Mouse (Mus musculus): ENCODE data around the gene Per1.

Per1 gene

GRCm38 (mm10) chr11:69114621-69115020, 19.6 kb downstream of the Per1 start:
- DNase-seq (ENCODE audit: low spot score in 2 of 2) = no peak

DNA sequence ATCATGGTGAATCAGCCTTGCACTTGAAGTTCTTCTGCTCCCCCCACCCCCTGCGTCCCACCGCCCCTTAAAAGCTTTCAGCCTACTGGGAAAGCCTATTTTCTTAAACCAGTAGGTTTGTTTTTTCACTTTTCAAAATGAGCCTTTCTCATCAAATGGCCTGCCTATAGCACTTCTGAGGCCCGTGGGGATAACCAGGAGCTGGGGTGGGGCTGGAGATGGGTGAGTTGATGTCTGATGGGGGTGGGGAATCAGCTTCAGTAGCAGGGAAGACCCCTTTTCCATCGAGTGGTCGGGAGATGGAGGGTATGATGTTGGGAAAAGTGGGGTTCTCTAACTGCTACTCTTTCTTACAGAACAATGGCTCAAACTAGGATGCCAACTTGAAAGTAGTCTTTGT, 21.8 kb downstream of the Per1 start:
- DNase-seq (ENCODE audit: low spot score in 2 of 2) = no peak

- DNase-seq (ENCODE audit: low spot score in 2 of 2) = peak; percentile 57 to 60
Observed at GRCm38 (mm10) chr11:69117737-69118695, 23.0 kb downstream of the Per1 start.

- peak; percentile 88 to 90 for DNase-seq (ENCODE audit: low spot score in 2 of 2)
Observed at GRCm38 (mm10) chr11:69118765-69119164, 23.7 kb downstream of the Per1 start.

GRCm38 (mm10) chr11:69119446-69120155, 24.6 kb downstream of the Per1 start:
- no peak for DNase-seq (ENCODE audit: low spot score in 2 of 2)

DNA sequence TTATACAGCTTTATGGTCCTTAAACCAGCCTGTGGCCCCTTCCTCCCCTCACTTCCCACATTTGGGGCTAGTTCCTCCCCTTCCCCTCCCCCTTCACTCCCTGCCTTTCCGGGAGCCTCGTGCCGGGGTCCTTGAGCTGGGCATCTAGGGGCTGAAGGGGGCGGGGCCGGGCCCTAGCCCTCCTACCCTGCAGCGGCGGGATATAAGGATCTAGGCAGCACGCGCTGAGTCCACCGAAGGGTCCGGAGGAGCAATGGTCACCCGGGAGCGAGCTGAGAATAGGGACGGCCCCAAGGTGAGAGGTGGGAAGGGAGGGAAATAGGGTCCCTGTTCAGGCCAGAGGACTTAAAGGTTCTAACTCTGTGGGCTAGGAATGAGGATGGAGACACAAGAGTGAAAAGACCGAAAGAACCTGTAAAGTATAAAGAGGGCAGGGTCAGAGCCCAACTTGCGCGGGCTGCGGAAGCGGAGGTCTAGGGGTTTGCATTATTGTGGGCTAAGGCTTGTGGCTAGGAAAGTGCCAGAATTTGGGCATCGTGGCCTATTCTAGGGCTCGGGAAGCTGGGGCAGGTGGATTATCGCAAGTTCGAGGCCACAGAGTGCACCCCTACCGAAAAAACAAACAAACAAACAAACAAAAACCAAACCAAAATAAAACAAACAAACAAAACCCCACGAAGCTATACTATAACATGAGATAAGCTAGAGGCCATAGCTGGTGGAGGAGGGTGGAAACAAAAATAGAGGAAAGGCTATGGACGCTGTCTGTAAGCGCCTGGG, 25.4 kb downstream of the Per1 start, which contains the start of gene Hes7:
TSS of gene Hes7 (plus strand) at position 184 of the 780 bp plus-strand sequence.
- no peak for DNase-seq (ENCODE audit: low spot score in 2 of 2)

DNA sequence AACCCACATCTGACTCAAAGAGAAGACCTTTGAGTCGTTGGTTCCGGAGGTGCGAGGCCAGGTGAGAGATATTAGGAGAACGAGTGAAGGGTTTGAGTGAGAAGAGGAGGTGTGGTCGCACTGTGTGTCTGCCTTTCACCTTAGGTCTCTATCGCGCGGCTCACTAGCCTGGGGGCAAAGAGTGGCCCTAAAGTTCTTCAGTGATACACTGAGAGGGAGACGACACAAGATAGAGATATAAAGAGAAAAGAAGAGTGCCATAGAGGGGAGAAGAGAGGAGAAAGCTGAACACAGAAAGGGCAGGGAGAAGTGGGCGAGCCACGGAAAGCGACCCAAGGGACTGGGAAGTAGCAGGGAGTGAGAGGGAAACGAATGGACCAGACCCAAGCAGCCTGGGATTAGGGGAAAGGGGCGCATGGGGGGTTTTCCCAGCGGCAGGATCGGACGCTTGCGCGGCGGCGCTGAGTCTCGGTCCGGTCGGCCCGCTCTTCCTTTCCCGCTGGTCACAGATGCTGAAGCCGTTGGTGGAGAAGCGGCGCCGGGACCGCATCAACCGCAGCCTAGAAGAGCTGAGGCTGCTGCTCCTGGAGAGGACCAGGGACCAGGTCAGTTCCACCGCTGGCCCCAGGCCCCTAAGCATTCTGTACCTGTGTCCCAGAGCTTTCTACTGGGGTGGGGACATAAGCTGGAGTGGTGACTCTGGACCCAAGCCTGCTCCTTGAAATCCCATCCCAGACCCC, 26.2 kb downstream of the Per1 start:
- no peak for DNase-seq (ENCODE audit: low spot score in 2 of 2)

GRCm38 (mm10) chr11:69121741-69122335, 26.8 kb downstream of the Per1 start:
- no peak for DNase-seq (ENCODE audit: low spot score in 2 of 2)

- peak; percentile 85 to 91 for DNase-seq (ENCODE audit: low spot score in 2 of 2)
Observed at GRCm38 (mm10) chr11:69122336-69122951, 27.4 kb downstream of the Per1 start, which contains the start of gene 9130213A22Rik. 9130213A22Rik (minus strand) TSS chr11:69122589.

DNA sequence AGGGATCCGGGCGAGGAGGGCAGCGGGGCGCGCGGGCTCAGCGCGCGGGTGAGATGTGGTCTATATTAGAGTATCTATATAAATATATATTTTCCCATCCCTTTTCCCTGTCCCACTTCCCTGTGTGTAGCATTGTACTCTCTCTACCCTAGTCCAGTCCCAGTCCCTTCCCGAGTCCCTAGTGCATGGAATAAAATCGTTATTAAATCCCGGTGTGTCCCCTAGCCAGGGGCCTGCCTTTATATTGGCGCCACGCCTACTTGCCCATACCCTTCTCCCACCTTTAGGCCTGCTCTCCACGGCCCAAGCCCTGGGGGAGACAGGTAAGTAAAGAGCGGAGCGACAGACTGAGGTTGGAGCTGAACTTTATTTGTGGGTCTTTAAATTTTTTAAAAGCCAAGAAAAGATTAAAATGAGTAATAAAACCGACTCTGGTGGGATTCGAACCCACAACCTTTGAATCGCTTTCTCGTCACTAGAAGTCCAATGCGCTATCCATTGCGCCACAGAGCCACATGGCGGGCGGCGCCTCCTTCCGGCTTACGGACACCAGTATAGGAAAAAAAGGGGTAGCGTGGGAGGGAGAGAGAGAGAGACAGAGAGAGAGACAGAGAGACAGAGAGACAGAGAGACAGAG, 28.2 kb downstream of the Per1 start:
- peak; percentile 89 to 90 for DNase-seq (ENCODE audit: low spot score in 2 of 2)

DNA sequence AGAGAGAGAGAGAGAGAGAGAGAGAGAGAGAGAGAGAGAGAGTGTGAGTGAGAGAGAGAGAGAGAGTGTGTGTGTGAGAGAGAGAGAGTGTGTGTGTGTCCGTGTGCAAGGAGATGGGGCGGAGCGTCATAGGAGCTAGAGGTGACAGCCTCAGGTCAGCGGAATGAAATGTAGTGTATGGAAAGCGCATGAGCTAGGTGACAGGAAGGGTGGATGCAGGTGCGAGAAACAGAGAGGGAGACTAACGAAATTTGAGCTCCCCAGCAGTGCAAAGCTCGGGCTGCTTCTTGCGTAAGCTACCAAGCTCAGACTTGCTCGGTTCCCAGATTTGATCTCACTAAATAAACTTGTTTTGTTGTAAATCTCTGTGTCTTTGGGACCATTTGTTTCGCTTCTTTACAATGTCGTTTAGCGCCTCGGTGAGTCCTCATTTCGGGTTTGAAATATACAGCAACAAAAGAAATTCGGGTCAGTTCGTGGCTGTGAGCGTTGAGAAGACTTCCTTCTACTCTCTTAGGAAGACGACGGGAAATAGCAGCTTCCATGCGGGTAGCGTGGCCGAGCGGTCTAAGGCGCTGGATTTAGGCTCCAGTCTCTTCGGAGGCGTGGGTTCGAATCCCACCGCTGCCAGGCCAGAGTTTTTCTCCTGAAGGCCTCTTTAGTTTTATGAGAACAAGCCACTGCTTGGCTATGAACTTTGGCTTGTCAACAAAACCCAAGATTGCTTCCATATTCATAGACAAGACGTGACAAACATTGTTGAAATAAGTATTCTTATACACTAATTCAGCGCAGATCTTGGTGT, 28.9 kb downstream of the Per1 start:
- DNase-seq (ENCODE audit: low spot score in 2 of 2) = peak; percentile 73 to 82

- DNase-seq (ENCODE audit: low spot score in 2 of 2) = peak; percentile 71 to 77
Observed at GRCm38 (mm10) chr11:69124498-69124847, 29.5 kb downstream of the Per1 start.

GRCm38 (mm10) chr11:69125041-69125851, 30.2 kb downstream of the Per1 start:
- DNase-seq (ENCODE audit: low spot score in 2 of 2) = peak; percentile 84 to 88

GRCm38 (mm10) chr11:69125852-69125918, 30.7 kb downstream of the Per1 start, which contains the start of gene Aloxe3:
Aloxe3 (plus strand) TSS chr11:69125896.
- DNase-seq (ENCODE audit: low spot score in 2 of 2) = no peak

- no peak for DNase-seq (ENCODE audit: low spot score in 2 of 2)
Observed at GRCm38 (mm10) chr11:69125919-69126705, 31.1 kb downstream of the Per1 start.

GRCm38 (mm10) chr11:69126706-69127095, 31.7 kb downstream of the Per1 start:
- DNase-seq (ENCODE audit: low spot score in 2 of 2) = no peak

GRCm38 (mm10) chr11:69128426-69129122, 33.6 kb downstream of the Per1 start:
- DNase-seq (ENCODE audit: low spot score in 2 of 2) = no peak

Measured in natural killer cell, adult 2 months (primary cell).